Mouse (Mus musculus): Measurements from ENCODE around the gene Zswim3. TPM values are rescaled to one million over a fixed set of nuclear protein-coding genes. Genes with fewer than 3 reads are reported as not detected.

Gene Zswim3
- polyA plus RNA-seq, 1 experiment from 2014 or later, result 8.8 TPM

GRCm38 (mm10) chr2:164815348-164815747 lies 10.4 kb downstream of the Zswim3 start:
- H3K27ac ChIP-seq (ENCODE audit: low read length), result no peak overlapping the region
- no peak overlapping the region for H3K4me3 ChIP-seq (replicated peaks; ENCODE audit: low read length)
- ATAC-seq (ENCODE audit: insufficient read depth, low FRiP score), result no peak
- 80% methylated on average over 5 of the region's 5 CpGs for WGBS
- H3K36me3 ChIP-seq (ENCODE audit: control insufficient read depth, insufficient read depth, low read length), result no peaks in the 10 kb centered on the region
- H3K9ac ChIP-seq (ENCODE audit: low read length), result no peak overlapping the region
- H3K9me3 ChIP-seq (replicated peaks; ENCODE audit: control insufficient read depth, low read length), result no peaks in the 10 kb centered on the region
- H3K4me2 ChIP-seq (ENCODE audit: low read depth, low read length), result no peak overlapping the region
- no peaks in the 10 kb centered on the region for H3K27me3 ChIP-seq (ENCODE audit: control insufficient read depth, insufficient read depth, low read length)
- 0 out of 2 replicates have a peak, but pooled peaks cover 7% of the 10 kb centered on the region for H3K4me1 ChIP-seq (ENCODE audit: control insufficient read depth, insufficient read depth, low read length)

- no peak overlapping the region for H3K27ac ChIP-seq (ENCODE audit: low read length)
- H3K9me3 ChIP-seq (replicated peaks; ENCODE audit: control insufficient read depth, low read length), result no peaks in the 10 kb centered on the region
- ATAC-seq (ENCODE audit: insufficient read depth, low FRiP score), result no peak
- no peak overlapping the region for H3K4me3 ChIP-seq (replicated peaks; ENCODE audit: low read length)
- H3K9ac ChIP-seq (ENCODE audit: low read length), result no peak overlapping the region
- no peaks in the 10 kb centered on the region for H3K27me3 ChIP-seq (ENCODE audit: control insufficient read depth, insufficient read depth, low read length)
- H3K36me3 ChIP-seq (ENCODE audit: control insufficient read depth, insufficient read depth, low read length), result no peaks in the 10 kb centered on the region
- 0 out of 2 replicates have a peak, but pooled peaks cover 7% of the 10 kb centered on the region for H3K4me1 ChIP-seq (ENCODE audit: control insufficient read depth, insufficient read depth, low read length)
- WGBS, result 91% methylated on average over 8 of the region's 8 CpGs
- H3K4me2 ChIP-seq (ENCODE audit: low read depth, low read length), result no peak overlapping the region
Observed at GRCm38 (mm10) chr2:164815821-164816220, 10.9 kb downstream of the Zswim3 start.

DNA sequence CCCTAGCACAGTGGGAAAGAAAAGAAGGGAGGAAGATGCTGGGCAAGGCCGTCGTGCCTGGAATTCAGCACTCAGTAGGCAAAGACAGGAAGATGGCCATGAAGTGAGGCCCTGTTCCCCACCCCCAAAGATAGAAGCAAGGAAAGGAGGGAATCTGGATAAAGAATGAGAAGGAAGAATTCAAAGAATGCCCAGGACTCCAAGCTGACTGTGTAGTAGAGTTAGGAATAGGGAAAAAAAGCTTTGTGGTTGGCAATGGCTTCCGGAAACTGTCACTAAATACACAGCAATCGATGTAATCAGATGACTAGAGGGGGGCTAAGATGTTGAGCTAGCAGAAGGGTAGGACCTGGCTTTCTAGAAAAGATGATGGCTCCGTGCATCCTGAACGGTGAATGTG lies 12.3 kb downstream of the Zswim3 start:
- H3K9ac ChIP-seq (ENCODE audit: low read length), result no peak overlapping the region
- no peaks in the 10 kb centered on the region for H3K36me3 ChIP-seq (ENCODE audit: control insufficient read depth, insufficient read depth, low read length)
- no peaks in the 10 kb centered on the region for H3K9me3 ChIP-seq (replicated peaks; ENCODE audit: control insufficient read depth, low read length)
- no peak overlapping the region for H3K4me3 ChIP-seq (replicated peaks; ENCODE audit: low read length)
- 0 out of 2 replicates have a peak, but pooled peaks cover 9% of the 10 kb centered on the region for H3K4me1 ChIP-seq (ENCODE audit: control insufficient read depth, insufficient read depth, low read length)
- no peaks in the 10 kb centered on the region for H3K27me3 ChIP-seq (ENCODE audit: control insufficient read depth, insufficient read depth, low read length)
- WGBS, result 73% methylated on average over 6 of the region's 6 CpGs
- H3K4me2 ChIP-seq (ENCODE audit: low read depth, low read length), result no peak overlapping the region
- no peak for ATAC-seq (ENCODE audit: insufficient read depth, low FRiP score)
- peak overlapping the region; percentile 7; the same call in 1 of the 2 replicates for H3K27ac ChIP-seq (ENCODE audit: low read length)

DNA sequence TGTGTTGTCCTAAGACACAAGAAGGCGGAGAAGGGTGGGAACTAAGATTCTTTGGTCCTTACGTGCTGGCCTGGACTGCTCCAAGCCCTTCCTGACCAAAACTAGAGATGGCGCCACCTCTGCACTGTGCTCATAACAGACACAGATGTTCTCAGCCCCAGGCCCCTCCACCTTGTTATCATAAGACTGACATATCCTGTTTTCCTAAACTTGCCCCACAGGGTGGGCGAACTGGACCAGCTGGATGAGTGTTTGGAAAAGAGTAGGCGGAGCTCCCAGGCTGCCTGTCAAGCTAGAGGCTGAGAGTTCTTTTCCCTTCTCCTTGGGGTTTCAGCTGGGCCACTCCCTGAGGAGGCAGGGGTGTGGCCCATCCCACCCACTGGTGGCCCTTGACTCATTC lies 12.8 kb downstream of the Zswim3 start:
- no peaks in the 10 kb centered on the region for H3K9me3 ChIP-seq (replicated peaks; ENCODE audit: control insufficient read depth, low read length)
- H3K4me2 ChIP-seq (ENCODE audit: low read depth, low read length), result no peak overlapping the region
- no peak overlapping the region for H3K4me3 ChIP-seq (replicated peaks; ENCODE audit: low read length)
- peak overlapping the region; percentile 7; the same call in 1 of the 2 replicates for H3K27ac ChIP-seq (ENCODE audit: low read length)
- no peaks in the 10 kb centered on the region for H3K27me3 ChIP-seq (ENCODE audit: control insufficient read depth, insufficient read depth, low read length)
- H3K9ac ChIP-seq (ENCODE audit: low read length), result no peak overlapping the region
- WGBS, result 43% methylated on average over 5 of the region's 5 CpGs
- H3K36me3 ChIP-seq (ENCODE audit: control insufficient read depth, insufficient read depth, low read length), result no peaks in the 10 kb centered on the region
- ATAC-seq (ENCODE audit: insufficient read depth, low FRiP score), result no peak
- 0 out of 2 replicates have a peak, but pooled peaks cover 11% of the 10 kb centered on the region for H3K4me1 ChIP-seq (ENCODE audit: control insufficient read depth, insufficient read depth, low read length)

GRCm38 (mm10) chr2:164821060-164821459 lies 16.2 kb downstream of the Zswim3 start:
- 85% methylated on average over 6 of the region's 6 CpGs for WGBS
- no peak overlapping the region for H3K9ac ChIP-seq (ENCODE audit: low read length)
- no peak overlapping the region for H3K4me3 ChIP-seq (replicated peaks; ENCODE audit: low read length)
- H3K36me3 ChIP-seq (ENCODE audit: control insufficient read depth, insufficient read depth, low read length), result 0 out of 2 replicates have a peak, but pooled peaks cover 5% of the 10 kb centered on the region
- H3K9me3 ChIP-seq (replicated peaks; ENCODE audit: control insufficient read depth, low read length), result no peaks in the 10 kb centered on the region
- ATAC-seq (ENCODE audit: insufficient read depth, low FRiP score), result no peak
- H3K27me3 ChIP-seq (ENCODE audit: control insufficient read depth, insufficient read depth, low read length), result no peaks in the 10 kb centered on the region
- H3K4me1 ChIP-seq (ENCODE audit: control insufficient read depth, insufficient read depth, low read length), result 0 out of 2 replicates have a peak, but pooled peaks cover 15% of the 10 kb centered on the region
- H3K4me2 ChIP-seq (ENCODE audit: low read depth, low read length), result no peak overlapping the region
- no peak overlapping the region for H3K27ac ChIP-seq (ENCODE audit: low read length)

DNA sequence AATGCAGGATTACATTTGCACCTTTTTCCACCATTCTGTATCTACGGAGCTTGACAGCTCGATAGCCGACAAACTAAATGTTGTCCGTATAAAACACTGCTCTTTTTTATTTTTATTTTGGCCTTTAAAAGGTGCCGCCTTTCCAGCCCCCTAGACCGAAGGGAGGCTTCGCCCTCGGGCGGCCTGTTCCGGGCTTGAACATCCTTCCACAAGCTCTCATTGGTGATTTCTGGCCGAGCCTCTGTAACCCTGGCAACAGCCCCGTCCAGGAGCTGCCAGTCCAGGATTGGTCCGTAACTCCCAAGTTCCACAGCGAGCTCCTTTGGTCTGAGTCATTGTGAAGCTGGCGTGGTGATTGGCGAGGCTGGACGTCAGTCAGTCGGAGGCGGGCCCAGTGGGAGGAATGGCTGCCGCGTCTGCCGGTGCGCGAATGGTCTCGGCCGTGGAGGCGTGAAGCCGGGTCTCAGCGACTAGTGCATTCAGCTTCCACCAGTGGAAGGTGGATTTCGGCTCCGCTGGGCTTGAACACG lies 17.8 kb downstream of the Zswim3 start, which contains the start of gene Zswim1:
TSS of gene Zswim1 (plus strand) at position 51 of the 530 bp plus-strand sequence.
- ATAC-seq (ENCODE audit: insufficient read depth, low FRiP score), result peak; percentile 100
- Histone ChIP-seq H3K4me3 (replicated peaks; ENCODE audit: low read length) (peak within 1 kb of the TSS; percentile 82), H3K4me1 (ENCODE audit: control insufficient read depth, insufficient read depth, low read length) (0 out of 2 replicates have a peak, but pooled peaks cover 13% of the 10 kb centered on the region), H3K9me3 (replicated peaks; ENCODE audit: control insufficient read depth, low read length) (no peaks in the 10 kb centered on the region), H3K9ac (ENCODE audit: low read length) (peak within 1 kb of the TSS; percentile 77), H3K27me3 (ENCODE audit: control insufficient read depth, insufficient read depth, low read length) (no peaks in the 10 kb centered on the region), H3K36me3 (ENCODE audit: control insufficient read depth, insufficient read depth, low read length) (0 out of 2 replicates have a peak, but pooled peaks cover 5% of the 10 kb centered on the region), H3K27ac (ENCODE audit: low read length) (peak within 1 kb of the TSS; percentile 80), H3K4me2 (ENCODE audit: low read depth, low read length) (peak within 1 kb of the TSS; percentile 67)
- WGBS, result under 1% methylated on average over 32 of the region's 32 CpGs

- Histone ChIP-seq H3K27ac (ENCODE audit: low read length) (peak overlapping the region; percentile 80), H3K9ac (ENCODE audit: low read length) (peak overlapping the region; percentile 77), H3K36me3 (ENCODE audit: control insufficient read depth, insufficient read depth, low read length) (0 out of 2 replicates have a peak, but pooled peaks cover 5% of the 10 kb centered on the region), H3K4me3 (replicated peaks; ENCODE audit: low read length) (peak overlapping the region; percentile 82), H3K4me2 (ENCODE audit: low read depth, low read length) (peak overlapping the region; percentile 67), H3K4me1 (ENCODE audit: control insufficient read depth, insufficient read depth, low read length) (0 out of 2 replicates have a peak, but pooled peaks cover 8% of the 10 kb centered on the region), H3K9me3 (replicated peaks; ENCODE audit: control insufficient read depth, low read length) (no peaks in the 10 kb centered on the region), H3K27me3 (ENCODE audit: control insufficient read depth, insufficient read depth, low read length) (no peaks in the 10 kb centered on the region)
- ATAC-seq (ENCODE audit: insufficient read depth, low FRiP score), result peak; percentile 61
- WGBS, result 1% methylated on average over 10 of the region's 10 CpGs
Observed at GRCm38 (mm10) chr2:164823181-164823585, 18.3 kb downstream of the Zswim3 start.

DNA sequence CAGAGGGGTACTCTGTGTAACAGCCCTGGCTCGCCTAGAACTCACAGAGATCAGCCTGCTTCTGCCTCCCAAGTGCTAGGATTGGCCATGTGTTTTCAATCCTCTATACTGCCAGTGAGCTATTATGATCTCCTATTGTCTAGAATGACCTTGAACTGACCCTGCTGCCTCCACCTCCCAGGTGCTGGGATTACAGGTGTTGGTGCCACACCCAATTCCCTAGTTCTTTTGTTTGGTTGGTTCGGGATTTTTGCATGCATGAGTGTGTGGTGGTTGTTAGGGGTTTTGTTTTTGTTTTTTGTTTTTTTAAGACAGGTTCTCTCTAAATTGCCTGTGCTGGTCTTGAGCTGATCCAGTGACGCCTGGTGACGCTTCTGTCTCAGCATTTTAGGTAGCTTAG lies 19.1 kb downstream of the Zswim3 start:
- 0 out of 2 replicates have a peak, but pooled peaks cover 5% of the 10 kb centered on the region for H3K36me3 ChIP-seq (ENCODE audit: control insufficient read depth, insufficient read depth, low read length)
- H3K9ac ChIP-seq (ENCODE audit: low read length), result no peak overlapping the region
- no peak overlapping the region for H3K4me2 ChIP-seq (ENCODE audit: low read depth, low read length)
- H3K27ac ChIP-seq (ENCODE audit: low read length), result no peak overlapping the region
- H3K9me3 ChIP-seq (replicated peaks; ENCODE audit: control insufficient read depth, low read length), result no peaks in the 10 kb centered on the region
- 0 out of 2 replicates have a peak, but pooled peaks cover 8% of the 10 kb centered on the region for H3K4me1 ChIP-seq (ENCODE audit: control insufficient read depth, insufficient read depth, low read length)
- ATAC-seq (ENCODE audit: insufficient read depth, low FRiP score), result no peak
- WGBS, result 82% methylated on average over 4 of the region's 4 CpGs
- no peak overlapping the region for H3K4me3 ChIP-seq (replicated peaks; ENCODE audit: low read length)
- no peaks in the 10 kb centered on the region for H3K27me3 ChIP-seq (ENCODE audit: control insufficient read depth, insufficient read depth, low read length)

DNA sequence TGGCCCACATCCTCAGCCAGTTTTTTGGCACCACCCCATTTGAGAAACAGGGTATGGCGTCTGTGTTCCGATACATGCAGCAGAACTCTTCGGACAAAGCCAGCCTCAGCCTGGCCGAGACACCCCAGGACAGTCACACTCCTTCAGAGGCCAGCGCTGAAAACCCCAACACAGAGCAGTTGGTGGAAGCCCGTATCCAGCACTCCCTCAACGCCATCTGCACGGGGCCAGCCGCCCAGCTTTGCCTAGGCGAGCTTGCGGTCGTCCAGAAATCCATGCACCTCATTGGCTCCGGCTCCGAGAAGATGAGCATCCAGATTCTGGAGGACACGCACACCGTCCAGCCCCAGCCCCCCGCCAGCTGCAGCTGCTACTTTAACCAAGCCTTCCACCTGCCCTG lies 20.6 kb downstream of the Zswim3 start:
- H3K4me3 ChIP-seq (replicated peaks; ENCODE audit: low read length), result no peak overlapping the region
- H3K4me1 ChIP-seq (ENCODE audit: control insufficient read depth, insufficient read depth, low read length), result 0 out of 2 replicates have a peak, but pooled peaks cover 8% of the 10 kb centered on the region
- WGBS, result 95% methylated on average over 17 of the region's 17 CpGs
- H3K9ac ChIP-seq (ENCODE audit: low read length), result no peak overlapping the region
- no peak overlapping the region for H3K4me2 ChIP-seq (ENCODE audit: low read depth, low read length)
- no peak overlapping the region for H3K27ac ChIP-seq (ENCODE audit: low read length)
- 0 out of 2 replicates have a peak, but pooled peaks cover 5% of the 10 kb centered on the region for H3K36me3 ChIP-seq (ENCODE audit: control insufficient read depth, insufficient read depth, low read length)
- no peak for ATAC-seq (ENCODE audit: insufficient read depth, low FRiP score)
- no peaks in the 10 kb centered on the region for H3K27me3 ChIP-seq (ENCODE audit: control insufficient read depth, insufficient read depth, low read length)
- H3K9me3 ChIP-seq (replicated peaks; ENCODE audit: control insufficient read depth, low read length), result no peaks in the 10 kb centered on the region

Measured in stomach, embryonic 16.5 days (tissue).